Mouse (Mus musculus) CD4-positive, CD25-positive, alpha-beta regulatory T cell, adult 2 months (primary cell): ENCODE data around the gene Gpc5.

Source experiments
- DNase-seq: peaks from one replicate; pipeline ENCODE4 v3.0.0-alpha.2; 2012; ENCODE audit warnings: low read depth, low spot score

Gpc5 gene

DNA sequence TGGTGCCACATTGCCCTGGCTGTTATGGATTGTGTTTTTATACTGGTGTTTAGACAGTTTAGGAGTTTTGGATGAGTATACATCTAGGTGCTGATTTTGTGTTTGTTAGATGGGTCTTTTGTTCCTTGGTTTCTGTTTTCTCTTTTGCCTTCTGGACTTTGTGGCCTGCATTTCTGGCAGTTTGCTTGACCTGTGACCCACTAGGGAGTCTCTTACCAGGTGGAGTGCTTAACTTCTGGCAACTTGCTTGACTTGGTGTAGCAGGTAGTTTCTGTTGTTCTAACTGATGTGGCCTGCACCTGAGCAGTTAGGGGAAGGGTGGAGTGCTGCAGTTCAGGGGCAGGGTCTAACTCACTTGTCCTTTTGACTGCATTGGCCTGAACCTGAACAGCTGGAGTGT lies 14.3 kb downstream of the Gpc5 start:
- no peak for DNase-seq

DNA sequence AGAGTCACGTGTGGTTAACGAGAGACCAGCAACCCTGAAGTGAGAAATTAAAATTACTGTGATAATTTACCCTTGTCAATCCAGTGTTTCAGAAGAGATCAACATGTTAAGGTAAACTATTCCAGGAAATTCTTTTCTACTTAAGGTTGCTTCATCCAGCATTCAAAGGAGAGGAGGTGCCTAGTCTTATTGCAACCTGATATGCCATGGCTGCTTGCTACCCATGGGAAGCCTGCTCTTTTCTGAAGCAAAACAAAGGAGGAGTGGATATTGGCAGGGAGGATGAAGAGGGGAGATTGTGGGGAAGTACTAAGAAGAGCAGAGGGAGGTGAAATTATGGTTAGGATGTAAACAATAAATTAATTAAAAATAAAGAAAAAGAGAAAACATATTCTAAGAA lies 15.5 kb downstream of the Gpc5 start:
- DNase-seq, result no peak

DNA sequence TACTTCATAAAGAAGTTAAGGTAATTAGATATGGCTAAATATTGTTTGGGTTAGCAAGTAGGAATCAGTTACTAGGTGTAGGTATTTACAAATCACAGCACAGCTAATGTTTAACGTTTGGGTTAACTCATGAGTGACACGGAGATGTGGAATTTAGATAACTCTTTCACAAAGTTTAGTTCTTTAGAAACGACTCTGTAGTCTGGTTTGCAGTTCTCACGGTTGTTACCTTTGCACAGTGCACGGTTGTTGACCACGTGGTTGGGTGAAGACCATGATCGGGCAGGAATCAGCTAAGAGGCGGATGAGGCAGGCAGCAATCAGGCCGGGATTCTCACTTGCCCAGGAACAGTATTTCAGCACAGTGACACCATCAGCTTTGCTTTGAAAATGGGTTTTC lies 26.6 kb downstream of the Gpc5 start:
- DNase-seq, result no peak

DNA sequence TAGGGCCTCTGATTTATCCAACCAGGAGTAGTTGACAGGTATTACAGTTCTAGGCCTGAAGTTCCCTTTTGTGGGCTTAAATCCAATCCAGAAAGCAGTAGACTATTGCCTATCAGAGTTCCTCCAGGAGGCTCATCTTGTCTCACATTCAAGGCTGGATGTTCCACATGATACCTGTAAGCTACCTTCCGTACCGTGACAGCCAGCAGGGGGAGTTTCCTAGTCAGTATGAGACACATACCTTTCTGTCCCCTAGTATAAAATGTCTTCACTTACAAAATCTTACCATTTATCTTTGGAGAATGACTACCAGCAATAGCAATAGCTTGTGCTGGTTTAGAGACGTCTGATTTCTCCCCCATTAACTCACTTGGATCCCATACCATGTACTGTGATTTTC lies 56.8 kb downstream of the Gpc5 start:
- DNase-seq, result peak; percentile 5

DNA sequence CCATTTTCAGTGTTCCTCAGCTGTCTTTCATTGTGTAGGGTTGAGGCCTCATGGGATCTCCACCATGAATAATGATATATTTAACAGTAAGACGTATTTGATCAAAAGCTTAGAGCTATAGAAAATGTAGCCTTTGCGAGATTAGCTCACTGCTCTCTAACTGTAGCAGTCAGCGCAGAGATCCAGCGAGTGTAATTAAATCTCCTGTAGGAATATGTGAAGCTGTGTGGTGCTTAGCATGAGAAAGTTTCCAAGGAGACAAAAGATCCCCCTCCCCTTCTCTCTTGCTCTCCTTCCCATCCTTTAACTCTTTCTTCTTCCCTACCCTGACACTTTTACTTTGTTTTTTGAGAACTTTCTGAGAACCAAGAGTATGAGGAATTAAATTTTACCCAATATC lies 64.6 kb downstream of the Gpc5 start:
- no peak for DNase-seq

DNA sequence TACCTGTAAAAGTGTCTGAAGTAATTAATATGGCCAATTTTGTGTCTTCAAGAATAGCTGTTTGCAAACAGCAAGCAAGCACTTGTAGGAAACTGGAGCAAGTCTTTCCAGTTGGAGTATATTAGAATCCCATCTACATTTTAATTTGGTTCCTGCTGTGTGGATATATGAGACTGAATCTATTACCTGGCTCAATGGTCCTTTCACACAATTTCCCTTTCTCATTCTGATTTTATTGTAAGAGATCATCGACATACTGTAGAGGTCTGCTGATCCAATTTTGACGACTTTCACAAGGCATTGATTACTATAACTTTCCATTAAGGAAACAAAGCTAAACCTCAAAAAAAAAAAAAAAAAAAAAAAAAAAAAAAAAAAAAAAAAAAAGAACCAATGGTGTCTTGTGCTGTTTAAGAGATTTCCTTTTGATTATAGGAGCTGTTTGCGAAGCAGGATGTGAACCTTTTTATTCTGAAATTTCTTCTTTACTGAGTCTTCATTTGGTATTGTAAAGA lies 85.4 kb downstream of the Gpc5 start:
- DNase-seq, result no peak

DNA sequence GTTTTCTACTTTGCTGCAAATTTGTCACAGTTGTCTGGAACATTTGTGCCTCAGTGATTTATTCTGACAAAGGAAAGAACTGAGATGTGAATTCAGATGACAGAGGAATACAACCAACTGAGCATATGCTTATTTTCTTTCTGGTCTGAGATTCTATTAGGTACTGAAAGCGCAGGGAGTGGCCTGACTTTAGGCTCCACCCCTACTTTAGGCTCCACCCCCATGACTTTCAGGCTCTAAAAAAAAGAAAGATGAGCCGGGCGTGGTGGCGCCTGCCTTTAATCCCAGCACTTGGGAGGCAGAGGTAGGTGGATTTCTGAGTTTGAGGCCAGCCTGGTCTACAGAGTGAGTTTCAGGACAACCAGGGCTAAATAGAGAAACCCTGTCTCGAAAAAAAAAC lies 87.9 kb downstream of the Gpc5 start:
- no peak for DNase-seq

DNA sequence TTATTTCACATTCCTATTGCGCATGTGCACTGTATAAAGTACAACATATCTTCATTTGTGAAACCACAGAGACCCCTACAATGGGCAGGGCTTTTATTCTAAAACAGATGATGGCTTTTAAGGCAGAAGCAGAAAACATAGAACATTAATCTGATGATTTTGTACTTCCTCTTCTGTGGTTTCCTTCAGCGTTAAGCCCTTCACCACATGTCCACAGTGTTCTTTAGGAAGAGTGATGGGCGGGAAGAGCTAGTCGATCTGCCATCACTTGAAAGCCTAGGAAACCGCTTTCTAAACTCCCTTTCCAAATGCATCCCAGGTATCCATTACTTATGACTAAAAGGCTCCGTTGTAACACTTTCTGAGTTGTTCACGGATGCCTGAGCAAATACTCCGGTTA lies 96.2 kb downstream of the Gpc5 start:
- no peak for DNase-seq

DNA sequence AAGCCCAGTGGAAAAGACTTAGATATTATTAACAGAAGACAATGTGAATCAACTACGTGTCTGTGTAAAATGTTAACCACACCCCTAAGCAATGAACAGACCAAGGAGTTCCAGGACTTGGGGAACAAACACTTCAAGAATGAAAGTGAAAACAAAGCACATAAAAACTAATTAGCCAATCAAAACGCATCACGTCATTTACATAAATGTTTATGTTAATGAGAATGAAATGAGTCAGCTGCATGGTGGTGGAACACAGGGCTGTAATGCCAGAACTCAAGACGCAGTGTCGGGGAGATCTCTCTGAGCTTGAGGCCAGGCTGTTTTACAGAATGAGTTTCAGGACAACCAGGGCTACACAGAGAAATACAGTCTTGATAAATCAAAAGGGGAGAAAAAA lies 136.1 kb downstream of the Gpc5 start:
- no peak for DNase-seq

DNA sequence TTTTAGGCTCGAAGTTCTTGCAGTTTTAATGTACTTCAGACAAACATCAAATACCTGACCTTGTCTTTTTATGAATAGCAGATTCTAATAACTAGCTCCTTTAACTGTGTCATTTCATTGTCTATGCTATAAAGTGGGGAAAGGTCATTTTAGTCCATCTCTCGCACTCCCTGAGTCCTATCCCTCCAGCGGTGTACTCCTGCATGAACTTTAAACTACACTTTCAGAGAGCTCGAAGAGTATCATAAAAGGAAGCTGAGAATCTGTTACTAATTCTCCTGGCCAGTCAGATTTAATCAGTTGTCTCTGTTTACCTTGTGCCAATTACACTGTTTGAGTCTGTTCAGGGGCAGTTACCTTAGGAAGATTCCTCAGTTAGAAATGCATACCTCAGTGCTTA lies 144.4 kb downstream of the Gpc5 start:
- DNase-seq, result no peak

DNA sequence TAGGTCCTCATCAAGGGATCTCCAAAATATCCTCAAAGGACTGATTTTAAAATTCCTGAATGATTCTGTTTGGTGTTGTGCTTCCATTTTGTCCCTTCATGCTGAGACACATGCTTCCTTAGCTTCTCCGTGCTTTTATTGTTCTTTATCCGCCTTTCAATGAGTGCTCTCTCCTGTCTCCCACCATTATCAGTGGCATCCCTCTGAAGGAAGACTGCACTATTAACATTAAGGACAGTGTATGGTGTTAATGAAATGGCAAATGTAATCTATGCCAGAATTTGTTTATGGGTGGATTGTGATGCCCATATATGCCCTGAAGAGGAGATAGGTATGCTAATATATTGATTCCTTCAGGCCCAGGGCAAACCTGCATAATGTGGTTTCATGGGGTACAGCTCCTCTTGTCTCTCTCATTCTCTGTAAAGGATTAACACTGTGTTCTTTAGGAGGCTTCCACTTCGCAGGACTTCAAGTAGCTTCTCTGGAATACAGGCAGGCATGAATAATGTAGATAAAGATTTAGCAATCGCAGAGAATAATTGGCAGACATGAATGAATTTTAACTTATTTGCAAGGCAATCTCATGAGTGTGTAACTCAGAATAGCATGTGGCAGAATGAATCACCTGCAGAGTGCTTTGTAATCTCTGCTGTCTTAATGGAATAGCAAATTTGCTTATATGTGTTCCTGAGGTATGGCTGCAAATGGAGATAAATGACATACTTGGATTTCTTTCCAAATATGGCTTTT lies 148.8 kb downstream of the Gpc5 start:
- no peak for DNase-seq

DNA sequence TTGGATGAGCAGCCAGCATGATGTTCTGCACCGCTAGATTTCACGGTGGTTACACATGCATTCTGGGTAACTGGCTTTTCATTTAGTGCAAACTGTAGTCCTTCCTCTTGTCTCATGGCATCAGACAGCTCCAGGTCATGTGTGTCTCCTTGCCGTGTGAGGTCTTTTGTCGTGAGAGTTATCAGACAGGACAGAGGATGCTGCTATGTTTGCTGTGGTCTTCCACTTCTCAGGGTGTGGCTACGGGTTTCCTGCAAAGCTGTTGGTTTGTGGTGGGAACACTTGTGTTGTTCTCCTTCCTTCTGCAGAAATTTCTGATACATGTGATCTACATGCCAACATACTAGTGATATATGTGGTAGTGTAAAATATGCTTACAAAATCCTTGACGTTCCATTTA lies 158.5 kb downstream of the Gpc5 start:
- no peak for DNase-seq

DNA sequence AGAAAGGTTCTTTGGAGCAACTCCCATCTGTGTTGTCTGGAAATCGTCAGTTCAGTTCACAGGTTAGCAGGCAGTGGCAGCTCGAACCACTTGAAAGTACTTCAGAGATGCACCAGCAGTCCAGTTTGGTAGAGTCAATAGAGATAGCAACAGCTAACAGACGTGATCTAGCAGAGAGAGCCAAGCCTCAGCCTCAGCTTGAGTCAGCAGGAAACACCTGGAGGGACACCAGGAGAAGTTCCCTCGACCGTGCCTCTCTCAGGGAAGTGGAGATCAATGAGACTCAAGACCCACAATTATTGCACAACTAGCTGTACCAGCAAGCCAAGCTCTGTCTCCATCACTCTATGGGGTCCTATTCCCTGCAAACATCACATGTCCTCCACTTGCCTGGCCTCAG lies 159.8 kb downstream of the Gpc5 start:
- no peak for DNase-seq

DNA sequence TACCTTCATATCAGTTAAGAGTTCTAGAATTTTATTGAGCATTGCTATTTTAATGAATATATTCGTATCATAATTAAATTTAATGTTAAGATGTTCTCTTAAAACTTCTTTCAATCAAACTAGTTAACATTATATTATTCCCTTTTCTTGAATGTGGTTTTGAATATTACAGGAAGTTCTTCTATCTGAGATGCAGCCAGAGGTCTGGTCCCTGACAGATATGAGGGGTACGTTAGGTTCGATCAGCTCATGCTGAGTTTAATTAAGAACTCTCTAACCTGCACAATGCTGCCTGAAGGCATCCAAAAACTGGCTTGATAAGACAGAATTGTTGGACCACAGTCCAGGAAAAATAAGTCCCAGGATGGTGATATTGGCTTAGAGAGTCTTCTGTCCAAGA lies 161.1 kb downstream of the Gpc5 start:
- no peak for DNase-seq

DNA sequence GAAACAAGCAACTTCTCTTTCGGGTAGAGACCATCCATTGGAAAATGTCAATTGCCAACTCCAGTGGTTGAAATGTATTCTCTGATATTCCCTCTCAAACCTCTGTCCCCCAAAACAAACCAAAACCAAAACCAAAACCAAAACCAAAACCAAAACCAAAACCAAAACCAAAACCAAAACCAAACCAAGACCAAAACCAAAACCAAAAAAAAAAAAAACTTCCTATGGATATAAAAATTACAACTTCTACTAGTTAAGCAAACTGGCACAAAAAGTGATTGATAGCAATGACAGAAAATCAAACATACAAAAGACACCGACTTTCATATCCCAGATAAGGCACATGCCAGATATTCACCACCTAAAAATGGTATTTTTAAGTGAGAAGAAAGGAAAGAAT lies 161.7 kb downstream of the Gpc5 start:
- DNase-seq, result no peak

DNA sequence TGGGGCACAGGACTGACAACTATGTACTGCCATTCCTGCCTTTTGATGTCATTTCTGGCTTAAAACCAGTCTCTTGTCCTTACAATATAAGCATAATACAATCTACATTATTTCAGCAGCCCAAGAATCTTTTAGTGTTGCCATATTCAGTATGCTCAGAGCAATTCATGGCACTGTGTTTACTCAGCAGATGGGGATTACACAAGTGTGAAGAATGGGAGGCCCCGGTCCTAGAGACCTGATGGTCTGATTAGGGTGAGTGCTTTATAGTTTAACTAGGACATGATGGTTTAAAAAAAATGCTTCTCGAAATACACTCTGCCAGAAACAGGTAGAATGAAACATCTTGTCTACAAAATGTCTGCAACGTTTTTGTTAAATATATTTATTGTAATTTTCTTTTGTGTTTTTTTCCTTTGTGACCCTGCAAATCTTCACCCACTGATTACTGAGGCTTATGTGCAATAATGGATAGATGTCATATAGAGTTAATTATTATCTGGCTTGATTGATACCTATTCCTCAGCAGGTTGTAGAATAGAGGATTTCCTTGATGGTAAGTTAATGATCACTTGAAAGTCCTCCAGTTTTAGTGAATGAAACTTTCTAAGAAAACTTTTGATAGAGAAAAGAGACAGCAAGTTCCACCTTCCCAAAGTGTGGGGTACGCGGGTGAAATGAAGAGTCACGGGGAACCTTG lies 177.8 kb downstream of the Gpc5 start:
- no peak for DNase-seq

DNA sequence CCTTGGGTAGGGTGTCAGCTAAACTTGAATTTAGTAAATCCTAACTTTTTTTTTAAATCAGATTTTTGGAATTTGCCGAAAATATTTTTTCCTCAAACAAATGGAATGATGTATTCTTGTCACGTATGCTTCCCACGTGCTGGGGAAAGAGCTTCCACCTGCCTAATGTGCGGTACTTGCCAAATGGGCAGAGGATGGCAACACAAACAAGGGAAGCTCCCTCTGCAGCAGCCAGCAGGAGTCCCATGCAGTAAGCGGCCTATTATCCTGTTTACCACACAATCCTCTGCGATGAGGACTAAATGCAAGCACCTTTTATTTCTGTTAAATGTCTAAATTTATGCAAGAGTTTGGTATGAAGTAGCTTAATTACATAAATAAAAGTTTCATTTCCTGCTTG lies 178.4 kb downstream of the Gpc5 start:
- DNase-seq, result no peak

DNA sequence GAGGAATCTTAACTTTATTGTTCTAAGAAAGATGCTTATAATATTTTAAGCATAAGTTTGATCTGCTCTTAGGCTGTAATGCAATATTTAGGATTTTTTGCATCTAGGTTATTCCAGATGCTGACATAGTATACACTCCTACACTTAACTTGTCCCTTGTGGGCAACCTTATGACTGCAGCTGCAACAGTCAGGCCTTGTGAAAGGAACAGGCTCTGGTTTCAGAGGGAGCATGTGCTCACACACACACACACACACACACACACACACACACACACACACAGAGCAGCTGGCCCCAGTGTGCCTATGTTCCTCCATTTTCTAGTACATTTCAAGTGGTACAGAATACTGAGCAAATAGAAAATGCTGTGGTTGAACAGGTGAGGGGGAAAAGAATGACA lies 190.8 kb downstream of the Gpc5 start:
- no peak for DNase-seq

DNA sequence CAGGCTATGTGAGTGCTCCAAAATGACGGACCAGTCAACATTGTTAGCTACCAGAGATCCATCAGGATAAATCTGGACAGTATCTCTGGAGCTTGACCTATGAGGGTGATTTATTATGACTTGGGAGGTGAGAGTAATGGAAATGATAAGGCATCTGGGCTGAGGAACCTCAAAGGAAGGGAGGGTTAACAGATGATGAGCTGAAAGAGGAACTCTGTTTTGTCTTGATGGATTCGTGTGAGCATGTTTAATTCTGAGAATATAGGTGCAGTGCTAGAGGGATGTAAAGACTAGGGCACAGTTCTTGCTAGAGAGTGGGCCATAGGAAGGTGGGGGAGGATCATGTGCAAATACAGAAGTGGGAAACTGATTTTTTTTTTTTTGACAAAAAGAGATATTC lies 232.2 kb downstream of the Gpc5 start:
- no peak for DNase-seq

DNA sequence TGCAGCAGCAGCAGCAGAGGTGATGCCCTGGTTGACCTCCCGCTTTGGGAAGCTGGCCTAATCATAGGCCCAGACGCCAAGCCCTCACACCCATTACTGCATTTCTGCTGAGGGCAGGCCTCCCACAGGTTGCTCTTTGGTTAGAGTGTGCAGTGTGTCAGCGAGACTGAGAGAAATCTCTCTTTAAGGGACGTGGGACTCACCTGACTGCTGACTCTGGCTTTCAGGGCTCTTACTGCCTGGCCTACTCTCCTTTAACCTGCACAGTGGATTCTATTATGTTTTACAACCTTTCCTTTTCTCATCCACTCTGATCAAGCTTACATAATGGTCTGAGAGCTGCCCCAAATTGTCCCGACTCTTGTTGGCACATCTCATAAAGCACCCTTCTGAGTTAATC lies 234.4 kb downstream of the Gpc5 start:
- no peak for DNase-seq

DNA sequence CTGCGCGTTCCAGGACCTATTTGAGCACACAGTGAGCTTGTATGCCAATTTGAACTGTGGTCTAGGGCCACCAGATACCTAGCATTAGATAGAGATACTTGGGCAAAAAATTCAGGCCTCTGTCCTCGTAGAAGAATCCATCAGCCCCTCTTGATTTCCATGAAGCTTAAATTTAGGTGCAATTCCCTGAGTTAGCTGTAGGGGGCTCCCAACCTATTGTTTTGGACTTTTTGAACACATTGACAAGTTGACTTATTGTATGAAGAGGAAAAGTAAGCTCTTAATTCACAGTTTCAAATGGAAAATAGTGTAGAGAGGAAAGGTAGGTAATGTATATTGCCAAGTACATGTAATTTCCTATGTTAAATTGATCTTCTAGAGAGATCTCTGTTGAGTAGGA lies 247.1 kb downstream of the Gpc5 start:
- DNase-seq, result peak; percentile 5

DNA sequence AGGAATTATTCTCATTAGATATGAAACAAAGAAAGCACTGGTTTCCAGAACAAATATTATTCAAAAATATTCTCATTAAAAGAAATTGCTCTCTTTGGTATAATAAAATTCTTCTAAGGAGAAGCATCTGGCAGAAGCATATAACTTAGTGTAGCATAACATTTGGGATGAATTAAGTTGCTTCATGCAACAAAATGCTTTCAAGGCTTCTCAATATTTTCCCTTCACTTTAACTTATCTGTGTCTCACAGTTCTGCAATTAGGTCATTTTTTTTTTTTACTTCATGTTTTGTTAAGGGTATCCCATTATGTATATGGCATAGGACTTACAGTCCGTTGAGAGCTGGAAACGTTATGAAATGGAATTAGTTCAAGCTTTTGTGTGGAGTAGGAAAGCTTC lies 250.6 kb downstream of the Gpc5 start:
- DNase-seq, result no peak

DNA sequence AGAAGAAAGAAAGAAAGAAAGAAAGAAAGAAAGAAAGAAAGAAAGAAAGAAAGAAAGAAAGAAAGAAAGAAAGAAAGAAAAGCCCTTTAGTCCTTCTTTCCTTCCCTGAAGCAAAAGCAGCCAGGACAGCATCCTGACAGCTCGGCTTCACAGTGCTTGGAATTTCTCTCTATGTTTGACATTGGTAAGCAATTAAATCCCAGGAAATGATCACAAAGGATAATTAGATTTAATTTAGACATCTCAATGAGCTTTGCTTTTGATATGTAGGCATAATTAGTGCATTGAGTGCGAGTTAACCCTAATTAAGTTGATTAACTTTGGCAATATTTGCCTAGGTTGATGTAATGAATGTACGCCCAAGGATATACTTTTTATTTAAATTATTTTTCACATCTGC lies 257.4 kb downstream of the Gpc5 start:
- DNase-seq, result no peak
